Mouse (Mus musculus) bone marrow macrophage, adult 2 months (primary cell): ENCODE results near the gene Klk1b5.

Source experiments
- CTCF ChIP-seq: IDR thresholded peaks from 2 replicates; pipeline ENCODE4 v1.5.1; 2012; ENCODE audit warnings: low read depth, mild to moderate bottlenecking, low read length, moderate library complexity
- POLR2A ChIP-seq: IDR thresholded peaks from 2 replicates; pipeline ENCODE4 v1.6.1; 2012; ENCODE audit warnings: mild to moderate bottlenecking, low read depth, low read length, borderline replicate concordance

- no peak for TF ChIP-seq POLR2A
- TF ChIP-seq CTCF = no peak
Measured at GRCm38 (mm10) chr7:44241163-44241562, 25.4 kb downstream of the Klk1b5 start.
